Mouse (Mus musculus): ENCODE results near the gene Nemp1.

Nemp1 gene

DNA sequence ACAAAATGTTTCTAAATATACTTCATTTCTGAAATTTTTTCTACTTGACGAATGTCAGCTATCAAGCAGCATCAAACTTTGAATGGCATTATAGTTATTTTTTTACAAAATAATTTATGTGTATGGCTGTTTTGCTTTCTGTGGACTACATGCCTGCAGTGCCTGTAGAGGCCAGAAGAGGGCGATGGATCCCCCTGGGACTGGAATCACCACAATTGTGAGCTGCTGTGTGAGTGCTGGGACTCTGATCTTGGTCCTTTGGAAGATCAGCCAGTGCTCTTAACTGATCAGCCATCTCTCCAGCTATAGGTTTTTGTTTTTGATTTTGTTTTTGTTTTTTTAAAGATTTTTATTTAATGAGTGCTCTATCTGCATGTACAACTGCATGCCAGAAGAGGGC, 4.6 kb downstream of the Nemp1 start:
- no peak for DNase-seq (ENCODE audit: low spot score in 2 of 2)

DNA sequence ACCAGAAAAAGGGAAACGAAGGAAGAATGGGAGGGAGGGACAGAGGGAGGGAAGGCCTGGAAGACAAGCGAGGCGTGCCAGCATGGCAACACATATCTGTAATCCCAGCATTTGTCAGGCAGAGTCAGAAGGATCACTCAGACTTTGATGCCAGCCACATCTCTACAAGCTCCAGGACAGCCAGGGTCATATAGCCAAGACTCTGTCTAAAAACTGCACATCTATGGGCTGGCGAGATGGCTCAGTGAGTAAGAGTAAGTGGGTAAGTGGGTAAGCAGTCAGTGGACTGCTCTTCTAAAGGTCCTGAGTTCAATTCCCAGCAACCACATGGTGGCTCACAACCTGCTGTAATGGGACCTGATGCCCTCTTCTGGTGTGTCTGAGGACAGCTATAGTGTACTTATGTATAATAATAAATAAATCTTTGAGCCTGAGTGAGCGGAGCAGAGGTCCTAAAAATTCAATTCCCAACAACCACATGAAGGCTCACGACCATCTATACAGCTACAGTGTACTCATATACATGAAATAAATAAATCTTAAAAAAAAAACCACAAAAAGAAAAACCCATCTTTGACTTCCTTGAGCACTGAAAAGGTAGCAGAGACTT, 7.5 kb downstream of the Nemp1 start:
- DNase-seq (ENCODE audit: low spot score in 2 of 2) = no peak

DNA sequence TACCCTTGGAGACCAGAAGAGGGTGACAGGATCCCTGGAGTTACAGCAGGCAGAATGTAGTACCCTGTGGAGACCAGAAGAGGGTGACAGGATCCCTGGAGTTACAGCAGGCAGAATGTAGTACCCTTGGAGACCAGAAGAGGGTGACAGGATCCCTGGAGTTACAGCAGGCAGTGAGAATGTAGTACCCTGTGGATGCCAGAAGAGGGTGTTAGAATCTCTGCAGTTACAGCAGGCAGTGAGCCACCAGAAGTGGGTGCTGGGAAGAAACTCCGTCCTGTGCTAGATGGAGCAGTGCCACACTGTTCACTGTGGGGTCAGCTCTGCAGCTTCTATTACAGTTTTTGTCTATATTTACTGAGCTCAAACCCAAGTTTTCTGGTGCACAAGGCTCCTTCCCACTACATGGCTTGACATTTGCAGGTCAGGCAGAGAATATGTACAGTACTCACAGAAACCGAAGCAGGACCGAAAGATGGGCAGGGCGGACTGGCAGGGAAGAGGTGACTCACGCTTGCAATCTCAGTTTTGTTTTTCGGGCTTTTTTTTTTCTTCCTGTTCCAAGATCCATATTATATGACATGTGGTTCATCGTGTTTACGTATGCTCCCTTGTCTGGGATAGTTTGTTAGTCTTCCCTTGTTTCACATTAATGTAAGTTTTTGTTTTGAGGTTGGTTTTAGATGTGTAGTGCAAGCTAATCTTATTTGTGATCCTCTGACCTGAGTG, 8.3 kb downstream of the Nemp1 start:
- DNase-seq (ENCODE audit: low spot score in 2 of 2) = peak; percentile 80 to 87

DNA sequence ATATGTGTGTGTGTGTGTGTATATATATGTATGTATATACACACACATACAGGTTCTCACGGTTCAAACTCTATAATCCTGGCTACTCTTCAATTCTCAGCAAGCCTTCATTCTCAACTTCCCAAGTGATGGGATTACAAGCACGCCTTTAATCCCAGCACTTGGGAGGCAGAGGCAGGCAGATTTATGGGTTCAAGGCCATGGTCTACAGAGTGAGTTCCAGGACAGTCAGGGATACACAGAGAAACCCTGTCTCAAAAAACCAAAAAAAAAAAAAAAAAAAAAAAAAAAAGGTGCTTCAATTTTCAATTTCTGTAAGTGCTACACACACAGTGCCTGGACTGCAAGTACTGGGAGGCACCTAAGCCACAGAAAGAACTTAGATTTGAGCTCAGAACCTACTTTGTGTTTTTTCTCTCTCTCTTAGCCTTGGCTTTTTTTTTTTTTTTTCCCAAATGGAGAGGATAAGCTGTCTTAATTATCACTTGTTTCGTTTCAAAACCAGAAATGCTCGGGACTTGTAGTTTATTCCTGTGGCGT, 9.2 kb downstream of the Nemp1 start:
- DNase-seq (ENCODE audit: low spot score in 2 of 2) = no peak

DNA sequence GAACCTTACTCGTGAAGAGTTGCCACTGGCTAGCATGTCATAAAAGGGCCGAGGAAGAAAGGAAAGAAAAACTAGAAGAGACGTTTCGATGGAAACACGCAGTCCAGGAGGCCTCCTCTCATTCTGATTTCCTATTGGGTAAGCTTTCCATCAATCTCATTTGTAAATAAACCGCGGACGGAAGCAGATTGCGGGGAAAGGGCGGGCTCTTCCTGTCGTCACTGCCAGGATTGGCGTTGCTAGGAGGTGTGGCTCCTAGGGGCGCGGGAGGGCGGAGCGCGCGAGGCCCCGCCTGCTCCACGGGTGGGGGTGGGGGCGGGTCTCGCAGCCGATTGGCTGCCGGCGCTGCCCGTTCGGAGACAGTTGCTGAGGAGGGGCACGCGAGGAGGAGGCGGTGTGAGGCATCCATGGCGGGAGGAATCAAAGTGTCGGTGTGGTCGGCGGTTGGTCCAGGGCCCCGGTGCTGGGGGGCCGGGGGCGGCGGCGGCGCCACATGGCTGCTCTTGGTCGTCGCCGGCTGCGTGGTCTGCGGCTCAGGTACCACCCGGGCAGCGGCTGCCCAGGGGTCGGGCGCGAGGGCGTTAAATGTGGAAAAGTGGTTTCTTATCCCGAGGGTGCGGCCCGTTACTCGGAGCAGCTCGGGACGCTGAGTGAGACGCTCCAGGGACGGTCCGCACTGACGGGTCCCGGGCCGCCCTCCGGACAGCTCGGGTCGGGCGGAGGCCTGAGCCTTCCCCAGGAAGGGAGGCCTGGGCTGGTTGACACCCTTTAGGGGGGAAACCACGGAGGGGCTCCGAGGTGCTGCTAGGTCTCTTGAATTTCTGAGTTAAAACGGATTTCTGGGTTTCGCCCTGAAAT, 10.2 kb downstream of the Nemp1 start:
- peak; percentile 87 to 92 for DNase-seq (ENCODE audit: low spot score in 2 of 2)

DNA sequence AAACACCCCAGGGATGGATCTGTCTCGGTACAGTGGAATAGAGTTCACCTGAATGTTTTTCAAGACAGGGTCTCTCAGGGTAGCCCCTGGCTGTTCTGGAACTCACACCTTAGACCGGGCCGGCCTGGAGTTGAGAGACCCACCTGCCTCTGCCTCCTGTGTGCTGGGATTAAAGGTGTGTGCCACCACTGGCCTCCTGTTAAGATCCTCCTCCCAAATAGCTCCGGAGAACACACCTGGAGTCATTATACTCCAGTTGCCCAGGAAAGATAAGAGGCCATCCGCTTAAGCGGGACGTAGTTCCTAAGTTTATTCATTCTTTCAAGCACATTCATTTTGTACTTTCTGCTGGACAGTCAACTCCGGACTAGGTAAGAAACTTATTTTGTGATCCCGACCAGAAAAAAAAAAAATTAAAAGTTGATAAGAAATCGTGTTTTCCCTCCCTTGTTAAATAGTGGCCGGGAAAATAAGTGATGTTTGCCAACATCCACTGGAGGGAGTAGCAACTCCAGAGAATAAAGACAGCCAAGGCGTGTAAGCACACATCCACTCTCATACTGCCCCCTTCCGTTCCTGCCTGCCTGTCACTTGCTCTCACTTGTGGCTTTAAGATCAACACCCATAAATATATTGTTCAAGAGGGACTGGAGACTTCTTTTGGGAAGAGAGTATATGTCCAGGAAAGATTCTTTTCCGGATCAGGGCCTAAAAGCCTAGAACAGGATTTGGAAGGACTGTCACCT, 11.1 kb downstream of the Nemp1 start:
- DNase-seq (ENCODE audit: low spot score in 2 of 2) = no peak

DNA sequence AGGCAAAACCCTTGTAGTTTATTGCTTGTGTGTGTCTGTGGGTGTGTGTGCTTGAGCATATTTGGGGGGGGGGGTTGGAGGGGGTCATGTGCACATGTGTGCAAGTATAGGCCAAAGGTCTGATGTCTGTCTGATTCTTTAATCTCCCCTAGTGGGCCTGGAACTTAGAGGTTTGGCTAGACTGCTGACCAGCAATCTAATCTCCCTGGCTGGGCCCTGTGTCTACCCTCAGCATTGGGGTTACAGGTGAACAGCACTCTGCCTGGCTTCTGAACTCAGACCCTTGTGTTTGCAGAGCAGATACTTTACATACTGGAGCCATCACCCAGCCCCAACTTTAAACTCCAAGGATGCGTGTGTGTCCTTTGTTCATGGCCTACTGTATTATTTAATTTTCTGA, 12.5 kb downstream of the Nemp1 start:
- no peak for DNase-seq (ENCODE audit: low spot score in 2 of 2)

DNA sequence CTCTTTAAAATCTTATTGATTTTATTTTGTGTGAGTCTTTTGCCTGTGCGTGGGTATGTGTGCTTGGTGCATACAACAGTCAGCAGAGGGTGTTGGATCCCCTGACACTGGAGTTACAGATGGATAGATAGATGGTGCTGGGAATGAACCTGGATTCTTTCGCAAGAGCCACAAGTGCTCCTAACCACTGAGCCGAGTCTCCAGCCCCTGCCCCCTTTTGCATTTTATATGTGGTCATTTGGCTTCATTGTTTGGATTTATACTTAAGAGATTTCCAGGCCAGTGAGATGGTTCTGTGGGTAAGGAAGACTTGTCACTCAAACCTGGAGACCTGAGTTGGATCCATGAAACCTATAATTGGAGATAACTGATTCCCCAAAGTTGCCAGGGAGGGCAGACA, 13.2 kb downstream of the Nemp1 start:
- no peak for DNase-seq (ENCODE audit: low spot score in 2 of 2)

DNA sequence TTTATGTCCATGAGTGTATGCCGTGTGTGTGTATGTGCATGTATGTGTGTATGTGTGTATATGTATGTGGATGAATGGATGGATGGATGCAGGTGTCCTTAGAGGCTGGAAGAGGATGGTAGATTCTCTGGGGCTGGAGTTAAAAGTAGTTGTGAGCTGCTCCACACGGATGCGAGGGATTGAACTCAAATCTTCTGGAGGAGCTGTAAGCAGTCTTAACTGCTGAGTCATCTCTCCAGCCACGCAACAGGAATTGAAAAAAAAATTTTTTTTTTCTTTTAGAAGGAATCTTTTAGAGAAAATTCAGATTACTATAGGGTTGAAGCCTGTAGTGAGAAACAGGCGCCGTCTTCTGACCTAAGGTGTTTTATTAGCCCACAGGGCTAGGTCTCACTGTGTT, 16.2 kb downstream of the Nemp1 start:
- no peak for DNase-seq (ENCODE audit: low spot score in 2 of 2)

DNA sequence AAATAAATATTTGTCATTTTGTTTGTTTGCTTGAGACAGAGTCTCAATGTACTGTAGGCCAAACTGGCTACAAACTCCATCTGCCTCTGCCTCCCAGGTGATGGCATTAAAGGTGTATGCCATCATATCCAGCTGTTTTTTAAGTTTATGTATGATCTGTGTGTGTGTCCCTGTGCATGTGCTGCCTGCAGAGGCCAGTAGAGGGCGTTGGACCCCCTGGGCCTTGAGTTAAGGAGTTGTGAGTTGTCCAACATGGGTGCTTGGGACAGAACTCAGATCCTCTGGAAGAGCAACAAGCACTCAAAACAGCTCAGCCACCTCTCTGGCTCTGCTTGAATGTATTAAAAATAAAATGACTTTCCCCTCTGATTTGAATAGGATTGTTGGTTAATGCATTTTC, 24.4 kb downstream of the Nemp1 start:
- no peak for DNase-seq (ENCODE audit: low spot score in 2 of 2)

DNA sequence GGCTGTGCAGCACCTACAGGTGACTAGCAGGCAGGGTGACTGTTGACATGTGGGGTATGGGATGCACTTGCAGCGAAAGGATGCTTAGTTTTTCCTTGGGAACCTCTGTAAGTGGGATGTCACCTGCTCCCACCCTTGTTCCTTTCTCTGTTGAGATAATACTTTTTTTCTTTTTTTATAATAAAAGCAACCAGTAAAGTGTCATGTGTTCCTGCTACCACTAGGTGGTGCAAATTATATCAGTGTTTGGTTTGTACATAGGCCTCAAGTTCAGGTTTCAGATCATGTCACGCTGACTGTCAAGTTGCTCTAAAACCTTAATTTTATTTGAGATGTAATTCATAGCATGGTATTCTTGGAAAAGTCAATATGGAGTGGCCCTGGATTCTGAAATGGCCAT, 27.9 kb downstream of the Nemp1 start:
- DNase-seq (ENCODE audit: low spot score in 2 of 2) = no peak

DNA sequence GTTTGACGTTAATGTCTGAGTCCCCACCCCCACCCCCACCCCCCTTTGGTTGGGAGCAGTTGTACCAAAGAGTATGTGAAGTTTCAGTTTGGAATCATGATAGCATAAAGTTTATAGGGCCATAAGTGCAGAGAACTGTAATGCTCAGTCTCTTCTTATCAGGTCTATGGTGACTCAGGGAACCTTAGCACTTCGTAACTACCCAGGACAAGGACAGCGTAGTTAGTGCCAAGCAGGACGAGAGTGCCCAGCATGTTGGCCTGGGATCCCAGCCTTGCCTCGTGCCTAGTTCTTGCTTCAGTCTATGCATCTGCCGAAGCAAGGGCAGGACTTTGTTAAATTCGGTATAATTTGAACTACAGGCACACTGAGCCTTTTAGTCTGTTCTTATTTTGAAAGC, 29.1 kb downstream of the Nemp1 start:
- no peak for DNase-seq (ENCODE audit: low spot score in 2 of 2)

DNA sequence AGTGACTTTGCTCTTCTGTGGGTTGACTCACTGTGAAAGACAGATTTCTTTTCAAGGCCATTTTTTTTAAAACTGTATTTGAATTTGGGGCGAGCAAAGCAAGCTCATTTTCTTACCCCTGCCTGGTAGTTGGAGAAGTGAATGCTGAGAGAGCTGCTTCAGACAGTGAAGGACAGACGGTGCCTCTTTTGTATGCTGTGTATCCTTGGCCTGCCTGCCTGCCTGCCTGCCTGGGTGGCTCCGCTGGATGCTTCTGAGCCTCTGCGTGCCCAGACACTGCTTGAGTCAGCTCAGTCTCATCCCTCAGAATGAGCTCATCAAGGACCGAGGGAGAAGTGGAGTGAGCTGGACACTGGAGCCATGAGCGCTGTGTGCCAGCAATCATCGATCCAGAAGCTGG, 32.3 kb downstream of the Nemp1 start:
- no peak for DNase-seq (ENCODE audit: low spot score in 2 of 2)

DNA sequence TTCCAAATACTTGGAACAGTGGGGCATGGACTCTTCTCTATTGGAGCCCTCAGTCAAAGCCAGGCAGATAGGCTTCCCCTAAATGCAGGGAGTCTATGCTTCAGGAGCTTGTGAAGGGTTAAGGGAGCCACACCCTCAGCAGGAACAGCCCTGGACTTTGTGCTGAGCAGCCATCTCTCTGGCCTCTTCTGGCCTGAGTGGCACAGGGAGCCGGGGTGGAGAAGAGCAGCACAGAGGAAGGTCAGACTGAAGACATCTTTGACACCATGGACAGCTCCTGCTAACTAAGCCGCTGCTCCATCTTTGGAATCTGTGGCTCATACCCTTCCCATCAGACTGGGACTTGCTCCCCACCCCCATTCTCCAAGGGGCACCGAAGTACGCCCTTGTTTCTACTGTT, 36.6 kb downstream of the Nemp1 start:
- DNase-seq (ENCODE audit: low spot score in 2 of 2) = no peak

DNA sequence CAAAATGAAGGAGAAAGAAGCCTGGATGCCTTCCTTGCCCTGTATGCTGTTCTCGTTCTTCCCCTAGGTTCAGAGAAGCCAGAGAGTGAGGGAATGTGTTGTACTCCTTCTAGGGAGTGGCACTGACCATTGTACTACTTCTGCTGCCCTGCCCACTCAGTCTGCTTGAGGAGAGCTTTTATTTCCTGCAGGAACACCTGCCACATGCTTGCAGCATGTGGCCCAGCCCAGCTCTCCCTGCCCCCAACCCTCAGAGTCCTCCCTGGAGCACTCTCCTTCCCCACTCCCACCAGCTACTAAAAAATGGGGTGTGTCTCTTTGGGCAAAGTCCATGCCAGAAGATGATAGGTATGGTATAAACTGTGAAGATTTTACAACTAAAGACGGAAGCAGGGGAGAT, 37.6 kb downstream of the Nemp1 start:
- DNase-seq (ENCODE audit: low spot score in 2 of 2) = no peak

DNA sequence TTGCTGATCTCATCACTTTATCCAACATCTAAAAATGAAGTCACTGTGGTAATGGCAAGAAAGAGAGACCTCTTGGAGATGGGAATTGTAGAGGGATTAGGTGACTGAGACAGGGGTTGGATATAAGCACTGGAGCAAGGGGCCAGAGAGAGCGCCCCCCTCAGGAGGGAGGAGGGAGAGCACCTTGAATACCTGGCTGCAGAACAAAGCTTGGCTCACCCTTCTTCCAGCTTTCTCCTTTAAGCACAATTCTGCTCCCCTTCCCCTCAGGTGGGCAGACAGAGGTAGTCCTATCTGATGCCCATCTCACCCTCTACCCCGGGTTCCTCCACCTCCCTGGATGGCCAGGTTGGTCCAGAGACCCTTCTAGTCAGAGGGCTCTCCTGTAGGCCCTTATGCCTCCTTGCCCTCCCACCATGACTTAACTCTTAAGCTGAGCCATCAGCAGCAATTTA, 38.1 kb downstream of the Nemp1 start, which contains the start of gene Myo1a:
TSS of gene Myo1a (plus strand) at position 405 of the 455 bp plus-strand sequence.
- DNase-seq (ENCODE audit: low spot score in 2 of 2) = no peak

DNA sequence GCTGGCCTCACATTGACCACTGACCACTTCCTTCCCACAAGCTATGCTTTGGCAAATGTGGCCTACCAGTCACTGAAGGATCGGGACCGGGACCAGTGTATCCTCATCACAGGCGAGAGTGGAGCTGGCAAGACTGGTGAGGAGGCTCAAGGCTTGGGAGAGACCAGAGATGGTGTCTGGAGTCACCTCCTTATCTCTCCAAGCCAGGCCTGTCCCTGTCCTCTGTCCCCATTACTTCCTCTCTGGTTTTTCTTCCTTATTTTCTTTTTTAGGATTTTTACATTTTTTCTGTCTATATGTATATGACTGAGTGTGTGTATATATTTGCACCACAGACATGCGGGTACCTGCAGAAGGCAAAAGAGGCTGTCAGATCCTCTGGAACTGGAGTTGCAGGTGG, 39.1 kb downstream of the Nemp1 start:
- DNase-seq (ENCODE audit: low spot score in 2 of 2) = no peak

DNA sequence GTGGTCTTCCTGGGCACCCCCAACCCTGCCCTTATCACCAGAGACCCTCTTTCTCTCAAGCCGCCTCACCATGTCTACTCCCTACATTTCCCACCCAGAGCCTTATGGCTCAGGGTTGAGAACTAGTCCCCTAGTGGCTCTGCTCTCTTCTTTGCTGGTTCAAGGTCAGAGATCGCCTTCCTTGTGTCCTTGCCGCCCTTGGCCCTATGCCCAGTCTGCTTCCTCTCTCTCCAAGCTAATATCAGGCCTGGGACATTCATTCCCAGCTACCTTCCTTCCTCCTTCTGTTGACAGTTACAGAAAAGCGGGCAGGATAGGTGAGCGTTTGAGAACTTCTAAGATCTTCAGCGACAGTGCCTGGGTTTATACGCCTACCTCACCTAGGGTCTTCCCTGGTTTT, 41.0 kb downstream of the Nemp1 start:
- DNase-seq (ENCODE audit: low spot score in 2 of 2) = no peak

DNA sequence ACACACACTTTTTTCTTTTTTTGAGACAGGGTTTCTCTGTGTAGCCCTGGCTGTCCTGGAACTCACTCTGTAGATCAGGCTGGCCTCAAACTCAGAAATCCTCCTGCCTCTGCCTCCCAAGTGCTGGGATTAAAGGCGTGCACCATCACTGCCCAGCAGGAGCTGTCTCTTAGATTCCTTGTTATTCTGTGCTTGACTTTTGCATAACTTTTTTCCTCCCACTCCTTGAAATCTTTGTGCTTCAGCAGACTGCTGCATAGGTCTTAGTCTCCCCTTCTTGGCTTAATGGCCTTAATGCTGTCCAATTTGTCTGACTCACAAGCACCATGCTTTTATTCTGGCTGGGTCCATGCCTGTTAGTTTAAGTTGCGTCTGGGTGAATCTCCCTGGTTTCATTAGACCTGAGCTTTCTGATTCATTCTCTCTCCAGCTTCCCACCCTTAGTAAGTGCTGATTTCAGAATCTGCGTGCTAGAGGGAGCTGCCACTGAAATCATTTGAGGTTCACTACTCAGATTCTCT, 42.2 kb downstream of the Nemp1 start:
- no peak for DNase-seq (ENCODE audit: low spot score in 2 of 2)

DNA sequence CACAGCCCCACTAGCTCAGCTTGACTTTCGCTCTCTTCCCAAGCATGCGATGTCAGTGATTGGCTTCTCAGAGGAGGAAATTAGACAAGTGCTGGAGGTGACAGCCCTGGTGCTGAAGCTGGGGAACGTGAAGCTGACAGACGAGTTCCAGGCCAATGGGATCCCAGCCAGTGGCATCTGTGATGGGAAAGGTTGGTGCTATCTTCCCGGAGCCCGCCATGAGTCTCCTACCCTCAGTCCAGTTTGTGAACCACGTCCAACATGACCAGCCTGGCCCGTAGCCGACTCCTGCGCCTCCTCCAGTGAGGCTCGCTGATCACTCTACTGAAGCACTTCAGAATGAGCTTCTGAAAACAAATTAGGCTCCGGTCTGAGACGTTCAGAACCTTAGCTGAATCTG, 43.6 kb downstream of the Nemp1 start:
- DNase-seq (ENCODE audit: low spot score in 2 of 2) = no peak

DNA sequence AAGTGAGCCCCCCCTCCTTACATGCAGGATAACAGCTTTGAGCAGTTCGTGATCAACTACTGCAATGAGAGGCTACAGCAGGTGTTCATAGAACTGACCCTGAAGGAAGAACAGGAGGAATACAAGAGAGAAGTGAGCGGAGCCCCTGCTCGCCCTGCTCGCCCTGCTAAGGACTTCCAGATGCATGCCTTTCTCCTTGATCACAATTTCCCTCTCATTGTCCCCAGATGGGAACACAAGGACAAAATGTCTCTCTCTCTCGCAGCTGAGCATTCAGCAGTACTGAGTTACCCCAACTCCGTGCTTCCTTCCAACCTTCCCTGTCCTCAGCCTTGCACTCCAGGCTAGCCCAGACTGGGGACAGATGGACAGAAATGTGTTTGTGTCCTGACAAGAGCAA, 46.0 kb downstream of the Nemp1 start:
- no peak for DNase-seq (ENCODE audit: low spot score in 2 of 2)

Measured in frontal cortex, postnatal 14 days (tissue).